Mouse (Mus musculus): ENCODE measurements around the gene Smoc2. TPM values are rescaled to one million over a fixed set of nuclear protein-coding genes. Genes with fewer than 3 reads are reported as not detected.
A peak's percentile ranks its signal among the peaks of the same experiment; 100 is the strongest.

The Smoc2 gene
- polyA plus RNA-seq, 1 experiment from 2014 or later = 23.3 TPM

- ATAC-seq (ENCODE audit: low FRiP score, low read depth) = peak; percentile 86
- Histone ChIP-seq H3K9ac (no peak overlapping the region), H3K4me1 (peaks cover 14% of the 10 kb centered on the region), H3K36me3 (no peaks in the 10 kb centered on the region), H3K27me3 (replicated peaks) (no peaks in the 10 kb centered on the region), H3K4me3 (no peak overlapping the region), H3K27ac (no peak overlapping the region), H3K4me2 (replicated peaks) (peak overlapping the region; percentile 10; the same call in 1 of the 2 replicates), H3K9me3 (no peaks in the 10 kb centered on the region)
- WGBS = 46% methylated on average over 25 of the region's 25 CpGs
Observed at GRCm38 (mm10) chr17:14372324-14373145, 93.2 kb downstream of the Smoc2 start.

GRCm38 (mm10) chr17:14378692-14379446, 99.6 kb downstream of the Smoc2 start:
- no peak for ATAC-seq (ENCODE audit: low FRiP score, low read depth)
- Histone ChIP-seq H3K4me3 (no peak overlapping the region), H3K9ac (no peak overlapping the region), H3K9me3 (no peaks in the 10 kb centered on the region), H3K4me1 (no peaks in the 10 kb centered on the region), H3K27ac (no peak overlapping the region), H3K27me3 (replicated peaks) (no peaks in the 10 kb centered on the region), H3K36me3 (no peaks in the 10 kb centered on the region), H3K4me2 (replicated peaks) (no peak overlapping the region)
- 78% methylated on average over 17 of the region's 17 CpGs for WGBS

GRCm38 (mm10) chr17:14379518-14379917, 100.2 kb downstream of the Smoc2 start:
- no peaks in the 10 kb centered on the region for H3K4me1 ChIP-seq
- WGBS = 88% methylated on average over 2 of the region's 2 CpGs
- no peak overlapping the region for H3K9ac ChIP-seq
- no peak overlapping the region for H3K4me2 ChIP-seq (replicated peaks)
- no peaks in the 10 kb centered on the region for H3K36me3 ChIP-seq
- no peak overlapping the region for H3K4me3 ChIP-seq
- no peak for ATAC-seq (ENCODE audit: low FRiP score, low read depth)
- no peak overlapping the region for H3K27ac ChIP-seq
- H3K9me3 ChIP-seq = no peaks in the 10 kb centered on the region
- no peaks in the 10 kb centered on the region for H3K27me3 ChIP-seq (replicated peaks)

GRCm38 (mm10) chr17:14379966-14380365, 100.7 kb downstream of the Smoc2 start:
- Histone ChIP-seq H3K9me3 (no peaks in the 10 kb centered on the region), H3K4me3 (no peak overlapping the region), H3K27me3 (replicated peaks) (no peaks in the 10 kb centered on the region), H3K9ac (no peak overlapping the region), H3K27ac (no peak overlapping the region), H3K4me1 (no peaks in the 10 kb centered on the region), H3K4me2 (replicated peaks) (no peak overlapping the region), H3K36me3 (no peaks in the 10 kb centered on the region)
- ATAC-seq (ENCODE audit: low FRiP score, low read depth) = no peak
- WGBS = 86% methylated on average over 3 of the region's 3 CpGs

GRCm38 (mm10) chr17:14380526-14380925, 101.2 kb downstream of the Smoc2 start:
- no peaks in the 10 kb centered on the region for H3K4me1 ChIP-seq
- no peaks in the 10 kb centered on the region for H3K9me3 ChIP-seq
- whole genome bisulfite sequencing = 83% methylated on average over 12 of the region's 12 CpGs
- no peak overlapping the region for H3K4me3 ChIP-seq
- H3K27ac ChIP-seq = no peak overlapping the region
- no peak overlapping the region for H3K4me2 ChIP-seq (replicated peaks)
- H3K27me3 ChIP-seq (replicated peaks) = no peaks in the 10 kb centered on the region
- no peak for ATAC-seq (ENCODE audit: low FRiP score, low read depth)
- no peak overlapping the region for H3K9ac ChIP-seq
- H3K36me3 ChIP-seq = no peaks in the 10 kb centered on the region

- H3K27ac ChIP-seq = no peak overlapping the region
- no peaks in the 10 kb centered on the region for H3K9me3 ChIP-seq
- ATAC-seq (ENCODE audit: low FRiP score, low read depth) = no peak
- H3K9ac ChIP-seq = no peak overlapping the region
- no peaks in the 10 kb centered on the region for H3K4me1 ChIP-seq
- no peak overlapping the region for H3K4me2 ChIP-seq (replicated peaks)
- 62% methylated on average over 7 of the region's 7 CpGs for WGBS
- no peak overlapping the region for H3K4me3 ChIP-seq
- no peaks in the 10 kb centered on the region for H3K27me3 ChIP-seq (replicated peaks)
- H3K36me3 ChIP-seq = no peaks in the 10 kb centered on the region
Observed at GRCm38 (mm10) chr17:14381482-14381881, 102.2 kb downstream of the Smoc2 start.

GRCm38 (mm10) chr17:14383981-14384380, 104.7 kb downstream of the Smoc2 start:
- Histone ChIP-seq H3K4me3 (no peak overlapping the region), H3K9me3 (no peaks in the 10 kb centered on the region), H3K4me2 (replicated peaks) (no peak overlapping the region), H3K9ac (no peak overlapping the region), H3K4me1 (no peaks in the 10 kb centered on the region), H3K36me3 (no peaks in the 10 kb centered on the region), H3K27ac (no peak overlapping the region), H3K27me3 (replicated peaks) (no peaks in the 10 kb centered on the region)
- 89% methylated on average over 4 of the region's 4 CpGs for WGBS
- ATAC-seq (ENCODE audit: low FRiP score, low read depth) = no peak

- no peaks in the 10 kb centered on the region for H3K9me3 ChIP-seq
- no peaks in the 10 kb centered on the region for H3K27me3 ChIP-seq (replicated peaks)
- H3K27ac ChIP-seq = no peak overlapping the region
- H3K9ac ChIP-seq = no peak overlapping the region
- H3K4me2 ChIP-seq (replicated peaks) = no peak overlapping the region
- no peaks in the 10 kb centered on the region for H3K36me3 ChIP-seq
- no peaks in the 10 kb centered on the region for H3K4me1 ChIP-seq
- H3K4me3 ChIP-seq = no peak overlapping the region
- WGBS = 86% methylated on average over 6 of the region's 6 CpGs
- ATAC-seq (ENCODE audit: low FRiP score, low read depth) = no peak
Observed at GRCm38 (mm10) chr17:14384980-14385379, 105.7 kb downstream of the Smoc2 start.

GRCm38 (mm10) chr17:14387261-14387660, 108.0 kb downstream of the Smoc2 start:
- 61% methylated on average over 6 of the region's 6 CpGs for WGBS

GRCm38 (mm10) chr17:14392443-14392842, 113.1 kb downstream of the Smoc2 start:
- H3K4me2 ChIP-seq (replicated peaks) = no peak overlapping the region
- H3K9ac ChIP-seq = no peak overlapping the region
- H3K4me3 ChIP-seq = no peak overlapping the region
- ATAC-seq (ENCODE audit: low FRiP score, low read depth) = no peak
- H3K27ac ChIP-seq = no peak overlapping the region
- H3K4me1 ChIP-seq = no peaks in the 10 kb centered on the region
- no peaks in the 10 kb centered on the region for H3K36me3 ChIP-seq
- WGBS = 84% methylated on average over 2 of the region's 2 CpGs
- H3K9me3 ChIP-seq = no peaks in the 10 kb centered on the region
- no peaks in the 10 kb centered on the region for H3K27me3 ChIP-seq (replicated peaks)

More at GRCm38 (mm10) chr17:14387261-14387660, 108.0 kb downstream of the Smoc2 start:
- Histone ChIP-seq H3K4me1 (no peaks in the 10 kb centered on the region), H3K9me3 (no peaks in the 10 kb centered on the region), H3K4me2 (replicated peaks) (no peak overlapping the region), H3K27ac (no peak overlapping the region), H3K27me3 (replicated peaks) (no peaks in the 10 kb centered on the region), H3K36me3 (no peaks in the 10 kb centered on the region), H3K9ac (no peak overlapping the region), H3K4me3 (no peak overlapping the region)
- no peak for ATAC-seq (ENCODE audit: low FRiP score, low read depth)

- H3K4me3 ChIP-seq = no peak overlapping the region
- H3K36me3 ChIP-seq = no peaks in the 10 kb centered on the region
- no peak overlapping the region for H3K27ac ChIP-seq
- no peaks in the 10 kb centered on the region for H3K4me1 ChIP-seq
- no peaks in the 10 kb centered on the region for H3K9me3 ChIP-seq
- H3K27me3 ChIP-seq (replicated peaks) = no peaks in the 10 kb centered on the region
- H3K9ac ChIP-seq = no peak overlapping the region
- H3K4me2 ChIP-seq (replicated peaks) = no peak overlapping the region
- 87% methylated on average over 5 of the region's 5 CpGs for WGBS
- no peak for ATAC-seq (ENCODE audit: low FRiP score, low read depth)
Observed at GRCm38 (mm10) chr17:14394861-14395260, 115.6 kb downstream of the Smoc2 start.

- H3K4me1 ChIP-seq = no peaks in the 10 kb centered on the region
- no peak overlapping the region for H3K4me2 ChIP-seq (replicated peaks)
- H3K9me3 ChIP-seq = no peaks in the 10 kb centered on the region
- no peak overlapping the region for H3K9ac ChIP-seq
- H3K4me3 ChIP-seq = no peak overlapping the region
- no peak overlapping the region for H3K27ac ChIP-seq
- ATAC-seq (ENCODE audit: low FRiP score, low read depth) = no peak
- WGBS = 81% methylated on average over 5 of the region's 5 CpGs
- H3K36me3 ChIP-seq = no peaks in the 10 kb centered on the region
- no peaks in the 10 kb centered on the region for H3K27me3 ChIP-seq (replicated peaks)
Observed at GRCm38 (mm10) chr17:14397456-14397855, 118.2 kb downstream of the Smoc2 start.
